ENCODE assay signal across 25 mouse cellular contexts in genomic region chr3:65592850-65593249, GRCm38 (mm10).
"Had no signal": no experiment of that assay in that cellular context is flagged by ENCODE, and none has a peak within 500 bp of the region (broad histone marks: within the 10 kb centered on the region; RNA-seq: fewer than 3 reads in every experiment).

No protein-coding gene starts in this region.

- H3K4me3 ChIP-seq: gastrocnemius, adult 2 months; heart, embryonic 10.5 days; heart, embryonic 12.5 days; hindbrain, embryonic 10.5 days; hindbrain, embryonic 12.5 days; intestine, embryonic 15.5 days; layer of hippocampus, adult 2 months; limb, embryonic 12.5 days; liver, embryonic 13.5 days had no signal

- H3K4me1 ChIP-seq: intestine, embryonic 15.5 days; liver, embryonic 13.5 days had no signal

- H3K27ac ChIP-seq: gastrocnemius, adult 2 months; heart, embryonic 10.5 days; hindbrain, embryonic 10.5 days; hindbrain, embryonic 12.5 days; hindbrain, embryonic 14.5 days; intestine, embryonic 15.5 days; layer of hippocampus, adult 2 months; limb, embryonic 12.5 days; liver, embryonic 13.5 days had no signal

- ATAC-seq: hindbrain, embryonic 16.5 days; inflammation-experienced regulatory T-cells, adult 6 months; intestine, embryonic 15.5 days; intestine, postnatal 0 days had no signal

- H3K9ac ChIP-seq: heart, embryonic 12.5 days; hindbrain, embryonic 12.5 days; hindbrain, embryonic 14.5 days; intestine, embryonic 15.5 days; limb, embryonic 12.5 days; liver, embryonic 13.5 days had no signal

- DNase-seq: gastrocnemius, adult 2 months; gastrocnemius, postnatal 10 days; gastrocnemius, postnatal 25 days; heart, adult 18-20 months; heart, postnatal 10 days; heart, postnatal 4 days; kidney, adult 18-20 months; kidney, adult 8-10 months; kidney, postnatal 10 days; kidney, postnatal 36 days; left cerebral cortex, postnatal 4 days; liver; liver, embryonic 13.5 days had no signal

- H3K27me3 ChIP-seq: heart, embryonic 12.5 days; hindbrain, embryonic 12.5 days; intestine, embryonic 15.5 days; limb, embryonic 12.5 days; liver, embryonic 13.5 days had no signal

- H3K36me3 ChIP-seq: heart, embryonic 10.5 days; heart, embryonic 12.5 days; hindbrain, embryonic 10.5 days; hindbrain, embryonic 12.5 days; intestine, embryonic 15.5 days; limb, embryonic 12.5 days; liver, embryonic 13.5 days had no signal

- H3K9me3 ChIP-seq: heart, embryonic 10.5 days; heart, embryonic 12.5 days; hindbrain, embryonic 10.5 days; hindbrain, embryonic 12.5 days; intestine, embryonic 15.5 days; limb, embryonic 12.5 days; liver, embryonic 13.5 days had no signal

- H3K4me2 ChIP-seq: heart, embryonic 12.5 days; hindbrain, embryonic 12.5 days; hindbrain, embryonic 14.5 days; intestine, embryonic 15.5 days; limb, embryonic 12.5 days; liver, embryonic 11.5 days; liver, embryonic 13.5 days had no signal
